Mouse (Mus musculus) granulocyte monocyte progenitor cell, adult 5-6 weeks (primary cell): ENCODE measurements around the gene Taf8. TPM values are rescaled to one million over a fixed set of nuclear protein-coding genes. Genes with fewer than 3 reads are reported as not detected.
A peak's percentile ranks its signal among the peaks of the same experiment; 100 is the strongest.

Experiments used
- ATAC-seq: replicated peaks from 2 replicates; pipeline ENCODE4 v1.8.0; 2016; ENCODE audit warnings: mild to moderate bottlenecking, moderate TSS enrichment, inconsistent platforms; ENCODE audit not compliant: poor library complexity, severe bottlenecking
- total RNA-seq, 2 experiments: library from RNA; stranded (forward) in 1 of 2; stranded (reverse) in 1 of 2; fragments of 200-712, 200-1000 nt in 1 of 2; fragments of >200 nt in 1 of 2; fragmentation: Nextera tagmentation in 1 of 2; gene quantifications; 2 replicates each; pipeline ENCODE4 v1.2.3; 2014 to 2017

The Taf8 gene
- total RNA-seq, 2 experiments from 2014 or later: 13.9 to 34.7 TPM

- ATAC-seq: no peak
These were observed 63.5 kb downstream of the Taf8 start for GRCm38 (mm10) chr17:47438611-47439010.

GRCm38 (mm10) chr17:47436907-47437547 is 65.1 kb downstream of the Taf8 start, which contains the start of gene 1700001C19Rik:
Gene 1700001C19Rik, minus strand, starts transcription at chr17:47437376.
- ATAC-seq: peak; percentile 16

GRCm38 (mm10) chr17:47436156-47436906 is 65.8 kb downstream of the Taf8 start, which contains the start of gene AI661453:
Gene AI661453, plus strand, starts transcription at chr17:47436615.
- no peak for ATAC-seq

Other genes starting within 250 kb of the Taf8 start
- gene Mrps10, start 133.4 kb downstream of the Taf8 start, total RNA-seq (2014; fragmentation: Nextera tagmentation): 65.1 and 68.0 TPM in 2 replicates
- gene Mrps10, start 133.4 kb downstream of the Taf8 start, total RNA-seq (2017): 65.8 and 70.8 TPM in 2 replicates
- 0.47 and 0.80 TPM in 2 replicates for gene Guca1b, start 116.9 kb downstream of the Taf8 start, total RNA-seq (2014; fragmentation: Nextera tagmentation)
- 0.43 TPM in 1 of 2 replicates, not detected in the other for gene Guca1b, start 116.9 kb downstream of the Taf8 start, total RNA-seq (2017)
- gene Guca1a, start 101.7 kb downstream of the Taf8 start, total RNA-seq (2014; fragmentation: Nextera tagmentation): 5.3 and 6.4 TPM in 2 replicates
- gene Guca1a, start 101.7 kb downstream of the Taf8 start, total RNA-seq (2017): 6.3 and 6.7 TPM in 2 replicates
- 1.8 and 4.3 TPM in 2 replicates for gene AI661453, start 65.7 kb downstream of the Taf8 start, total RNA-seq (2014; fragmentation: Nextera tagmentation)
- 0.34 and 0.62 TPM in 2 replicates for gene AI661453, start 65.7 kb downstream of the Taf8 start, total RNA-seq (2017)
- gene 1700001C19Rik, start 64.9 kb downstream of the Taf8 start, total RNA-seq (2014; fragmentation: Nextera tagmentation): not detected in 2 replicates
- 1.9 TPM in 1 of 2 replicates, not detected in the other for gene 1700001C19Rik, start 64.9 kb downstream of the Taf8 start, total RNA-seq (2017)
- 99.8 and 128 TPM in 2 replicates for gene Ccnd3, start 2.8 kb upstream of the Taf8 start, total RNA-seq (2014; fragmentation: Nextera tagmentation)
- 35.5 and 35.9 TPM in 2 replicates for gene Ccnd3, start 2.8 kb upstream of the Taf8 start, total RNA-seq (2017)
- gene Bysl, start 109.2 kb upstream of the Taf8 start, total RNA-seq (2014; fragmentation: Nextera tagmentation): 16.2 and 17.8 TPM in 2 replicates
- 12.6 and 16.0 TPM in 2 replicates for gene Bysl, start 109.2 kb upstream of the Taf8 start, total RNA-seq (2017)
- gene Med20, start 109.3 kb upstream of the Taf8 start, total RNA-seq (2014; fragmentation: Nextera tagmentation): 26.3 and 36.3 TPM in 2 replicates
- 25.0 and 29.5 TPM in 2 replicates for gene Med20, start 109.3 kb upstream of the Taf8 start, total RNA-seq (2017)
- 0.41 and 2.2 TPM in 2 replicates for gene Gm20517, start 109.3 kb upstream of the Taf8 start, total RNA-seq (2014; fragmentation: Nextera tagmentation)
- 2.5 and 3.1 TPM in 2 replicates for gene Gm20517, start 109.3 kb upstream of the Taf8 start, total RNA-seq (2017)
- gene Usp49, start 128.4 kb upstream of the Taf8 start, total RNA-seq (2014; fragmentation: Nextera tagmentation): 4.1 and 6.8 TPM in 2 replicates
- 1.5 and 4.1 TPM in 2 replicates for gene Usp49, start 128.4 kb upstream of the Taf8 start, total RNA-seq (2017)
- 315 and 346 TPM in 2 replicates for gene Tomm6, start 186.1 kb upstream of the Taf8 start, total RNA-seq (2014; fragmentation: Nextera tagmentation)
- gene Tomm6, start 186.1 kb upstream of the Taf8 start, total RNA-seq (2017): 46.0 and 46.4 TPM in 2 replicates
- 0.15 TPM in 1 of 2 replicates, not detected in the other for gene Frs3, start 186.7 kb upstream of the Taf8 start, total RNA-seq (2014; fragmentation: Nextera tagmentation)
- gene Frs3, start 186.7 kb upstream of the Taf8 start, total RNA-seq (2017): 0.22 TPM in 1 of 2 replicates, not detected in the other
- not detected in 2 replicates for gene Gm21981, start 192.2 kb upstream of the Taf8 start, total RNA-seq (2014; fragmentation: Nextera tagmentation)
- 1.0 TPM in 1 of 2 replicates, not detected in the other for gene Gm21981, start 192.2 kb upstream of the Taf8 start, total RNA-seq (2017)
- not detected in 2 replicates for gene Prickle4, start 192.4 kb upstream of the Taf8 start, total RNA-seq (2014; fragmentation: Nextera tagmentation)
- gene Prickle4, start 192.4 kb upstream of the Taf8 start, total RNA-seq (2017): 0.62 TPM in 1 of 2 replicates, not detected in the other
- not detected in 2 replicates for gene Pgc, start 224.6 kb upstream of the Taf8 start, total RNA-seq (2014; fragmentation: Nextera tagmentation)
- not detected in 2 replicates for gene Pgc, start 224.6 kb upstream of the Taf8 start, total RNA-seq (2017)
- 6.7 and 9.4 TPM in 2 replicates for gene Tfeb, start 234.7 kb upstream of the Taf8 start, total RNA-seq (2014; fragmentation: Nextera tagmentation)
- gene Tfeb, start 234.7 kb upstream of the Taf8 start, total RNA-seq (2017): 6.9 and 7.8 TPM in 2 replicates